Mouse (Mus musculus): ENCODE results near the gene Sema6d.

GRCm38 (mm10) chr2:124101580-124101979, 11.8 kb downstream of the Sema6d start:
- TF ChIP-seq CTCF (IDR thresholded peaks at IDR 0.05; ENCODE audit: borderline replicate concordance, insufficient read depth, low read length) (no peak), POLR2A (IDR thresholded peaks at IDR 0.05; ENCODE audit: low read depth, low read length) (no peak)
